Mouse (Mus musculus): Measurements from ENCODE around the gene Map3k10. TPM values are rescaled to one million over a fixed set of nuclear protein-coding genes. Genes with fewer than 3 reads are reported as not detected.

Map3k10 gene
- polyA plus RNA-seq, 1 experiment, result 101 TPM

GRCm38 (mm10) chr7:27662038-27662437 is 12.4 kb downstream of the Map3k10 start:
- no peak for TF ChIP-seq GATA1 (IDR thresholded peaks at IDR 0.05; ENCODE audit: low read length)

GRCm38 (mm10) chr7:27658712-27659663 is 15.4 kb downstream of the Map3k10 start:
- no peak for TF ChIP-seq GATA1 (IDR thresholded peaks at IDR 0.05; ENCODE audit: low read length)

- TF ChIP-seq GATA1 (IDR thresholded peaks at IDR 0.05; ENCODE audit: low read length), result no peak
Measured at GRCm38 (mm10) chr7:27657824-27658395, 16.5 kb downstream of the Map3k10 start.

- TF ChIP-seq GATA1 (IDR thresholded peaks at IDR 0.05; ENCODE audit: low read length), result no peak
Measured at GRCm38 (mm10) chr7:27656600-27656999, 17.8 kb downstream of the Map3k10 start.

- TF ChIP-seq GATA1 (IDR thresholded peaks at IDR 0.05; ENCODE audit: low read length), result no peak
Measured at GRCm38 (mm10) chr7:27655545-27655944, 18.9 kb downstream of the Map3k10 start.

- no peak for TF ChIP-seq GATA1 (IDR thresholded peaks at IDR 0.05; ENCODE audit: low read length)
Measured at GRCm38 (mm10) chr7:27654607-27655276, 19.7 kb downstream of the Map3k10 start.

- no peak for TF ChIP-seq GATA1 (IDR thresholded peaks at IDR 0.05; ENCODE audit: low read length)
Measured at GRCm38 (mm10) chr7:27653681-27654437, 20.5 kb downstream of the Map3k10 start, which contains the start of gene Ttc9b. Gene Ttc9b (plus strand): TSS chr7:27653915.

GRCm38 (mm10) chr7:27650949-27651348 is 23.4 kb downstream of the Map3k10 start:
- TF ChIP-seq GATA1 (IDR thresholded peaks at IDR 0.05; ENCODE audit: low read length), result no peak

- TF ChIP-seq GATA1 (IDR thresholded peaks at IDR 0.05; ENCODE audit: low read length), result no peak
Measured at GRCm38 (mm10) chr7:27649723-27650122, 24.7 kb downstream of the Map3k10 start.

GRCm38 (mm10) chr7:27647281-27648002 is 27.0 kb downstream of the Map3k10 start:
- no peak for TF ChIP-seq GATA1 (IDR thresholded peaks at IDR 0.05; ENCODE audit: low read length)

GRCm38 (mm10) chr7:27646516-27646915 is 27.9 kb downstream of the Map3k10 start:
- no peak for TF ChIP-seq GATA1 (IDR thresholded peaks at IDR 0.05; ENCODE audit: low read length)

- no peak for TF ChIP-seq GATA1 (IDR thresholded peaks at IDR 0.05; ENCODE audit: low read length)
Measured at GRCm38 (mm10) chr7:27644471-27644870, 29.9 kb downstream of the Map3k10 start.

- TF ChIP-seq GATA1 (IDR thresholded peaks at IDR 0.05; ENCODE audit: low read length), result no peak
Measured at GRCm38 (mm10) chr7:27634691-27635090, 39.7 kb downstream of the Map3k10 start.

GRCm38 (mm10) chr7:27633166-27633565 is 41.2 kb downstream of the Map3k10 start:
- TF ChIP-seq GATA1 (IDR thresholded peaks at IDR 0.05; ENCODE audit: low read length), result no peak

- TF ChIP-seq GATA1 (IDR thresholded peaks at IDR 0.05; ENCODE audit: low read length), result no peak
Measured at GRCm38 (mm10) chr7:27631439-27631838, 43.0 kb downstream of the Map3k10 start.
